19 mouse cellular contexts compared by ENCODE assay signal in the genomic region with DNA sequence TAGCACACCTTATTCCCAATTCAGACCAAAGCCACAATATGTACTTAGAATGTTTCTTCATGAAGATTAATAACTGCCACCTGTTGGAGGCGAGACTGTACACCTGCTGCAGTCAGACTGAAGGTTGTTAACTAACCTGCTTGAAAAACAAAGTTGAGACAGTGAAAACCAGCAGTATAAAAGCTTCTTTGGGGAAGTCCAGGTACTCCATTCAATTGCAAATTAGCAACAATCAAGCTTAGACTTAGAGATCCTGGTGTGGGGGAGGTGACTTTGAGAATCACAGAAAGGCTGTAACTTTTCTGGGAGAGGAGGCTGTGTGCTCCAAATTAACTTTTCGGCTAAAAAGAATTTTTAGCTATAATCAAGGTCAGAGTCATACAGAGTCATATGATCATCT. TPM values are rescaled to one million over a fixed set of nuclear protein-coding genes. Genes with fewer than 3 reads are reported as not detected.
DNase-seq lines count a peak whose midpoint lies in the region; TF ChIP-seq lines count a peak whose summit lies in the region.
"Not testable (repeated sequence)": the region's sequence is repeated elsewhere in the genome, so short reads cannot be mapped to it uniquely, and the experiment has no call there.
"Had no signal": no experiment of that assay in that cellular context is flagged by ENCODE, and none has a peak within 500 bp of the region (broad histone marks: within the 10 kb centered on the region; RNA-seq: fewer than 3 reads in every experiment).

No protein-coding gene starts in this region.

- not testable (repeated sequence) for H3K4me3 ChIP-seq in ES-Bruce4 (ENCODE audit: low read depth, low read length)
- peak overlapping the region in 1 of 2 experiments; percentile 2; a peak in 1 of 4 replicates for H3K4me3 ChIP-seq in ES-E14 (ENCODE audit: insufficient read depth in 1 of 2, low read depth in 1 of 2, low read length in 2 of 2, poor library complexity in 1 of 2, severe bottlenecking in 1 of 2)

- not testable (repeated sequence) for H3K27me3 ChIP-seq in ES-Bruce4 (ENCODE audit: control insufficient read depth, insufficient read depth, low read length, poor library complexity, severe bottlenecking)

- peak; percentile 92 for DNase-seq in ES-CJ7 (ENCODE audit: low read depth, low spot score)
- not testable (repeated sequence) for DNase-seq in ES-E14 (ENCODE audit: low read depth, low spot score)
- DNase-seq in R1 (ENCODE audit: low read depth, low spot score), result peak; percentile 96
- peak; percentile 88 for DNase-seq in ZHBTc4 (ENCODE audit: low read depth, low spot score)

- TF ChIP-seq POLR2A in ES-Bruce4 (IDR thresholded peaks at IDR 0.05; ENCODE audit: insufficient read depth, low read length), result not testable (repeated sequence)

- not testable (repeated sequence) for H3K9ac ChIP-seq in ES-Bruce4 (ENCODE audit: low read depth, poor library complexity, severe bottlenecking); ES-E14 (ENCODE audit: insufficient read depth, low read depth, low read length, poor library complexity, severe bottlenecking)

- H3K4me1 ChIP-seq in ES-Bruce4 (ENCODE audit: control insufficient read depth, insufficient read depth, low read length); ES-E14 (ENCODE audit: control insufficient read depth in 2 of 2, insufficient read depth in 2 of 2, low read length in 2 of 2, poor library complexity in 1 of 2): not testable (repeated sequence)

- TF ChIP-seq CTCF in ES-Bruce4 (IDR thresholded peaks at IDR 0.05; ENCODE audit: low read depth, low read length), result not testable (repeated sequence)

- H3K27ac ChIP-seq in ES-Bruce4 (ENCODE audit: insufficient read depth, low read length), result peak overlapping the region; percentile 96
- H3K27ac ChIP-seq in ES-E14 (ENCODE audit: insufficient read depth, low read depth, low read length, poor library complexity, severe bottlenecking), result peak overlapping the region; percentile 95; the same call in 1 of the 2 replicates

- in situ Hi-C loops in ES-E14 (cut with MboI; ENCODE audit: low sequenced_read_pairs in 2 of 2, unreplicated experiment in 2 of 2), result not testable (repeated sequence)

- H3K9me3 ChIP-seq in ES-Bruce4 (replicated peaks; ENCODE audit: control insufficient read depth, insufficient read depth, low read length, poor library complexity, severe bottlenecking), result peaks cover 28% of the 10 kb centered on the region
- not testable (repeated sequence) for H3K9me3 ChIP-seq in ES-E14 (ENCODE audit: control insufficient read depth, insufficient read depth, low read depth, low read length)

- not testable (repeated sequence) for H3K36me3 ChIP-seq in ES-Bruce4 (ENCODE audit: control insufficient read depth, insufficient read depth, low read length, poor library complexity, severe bottlenecking); ES-E14 (ENCODE audit: control insufficient read depth, insufficient read depth, low read length, poor library complexity, severe bottlenecking)

- TF ChIP-seq EP300 in ES-Bruce4 (IDR thresholded peaks at IDR 0.05; ENCODE audit: insufficient read depth, low read depth, low read length), result not testable (repeated sequence)

TF ChIP-seq in ES-E14, 5 proteins besides CTCF, POLR2A, EP300 and RAD21:
- TF ChIP-seq CHD2 (IDR thresholded peaks at IDR 0.05; ENCODE audit: low read depth, low read length), result peak; percentile 66; the same call in 1 of the 2 replicates

RNA-seq across cellular contexts. Expression of gene Atf7ip2, which starts 24.5 kb away (rescaled TPM):
- 32.8 and 35.1 TPM in 2 replicates for polyA plus RNA-seq in ES-Bruce4 (2011; ENCODE audit: insufficient read depth, insufficient read length, low read depth, missing spikeins)
- total RNA-seq in ES-E14 (2012; rRNA removed), result 13.3 and 15.8 TPM in 2 replicates
- total RNA-seq: CH12.LX, G1E had no signal
- polyA plus RNA-seq: CD4-positive, CD25-positive, alpha-beta regulatory T cell, adult 4 months; G1E; Patski had no signal

RNA-seq across cellular contexts. Expression of gene Rpl39l, which starts 47.0 kb away (rescaled TPM):
- polyA plus RNA-seq in ES-Bruce4 (2011; ENCODE audit: insufficient read depth, insufficient read length, low read depth, missing spikeins), result 9.1 and 12.9 TPM in 2 replicates
- 98.2 and 138 TPM in 2 replicates for total RNA-seq in ES-E14 (2012; rRNA removed)
- total RNA-seq: adrenal gland, adult 18-20 months; adrenal gland, adult 2 months; adrenal gland, adult 8-10 months; adrenal gland, postnatal 10 days; adrenal gland, postnatal 14 days; adrenal gland, postnatal 25 days; adrenal gland, postnatal 36 days; adrenal gland, postnatal 4 days; MEL had no signal
- polyA plus RNA-seq: adrenal gland, adult 2 months; cerebellum, adult 2 months; G1E; Patski had no signal
